Mouse (Mus musculus) right cerebral cortex, postnatal 36 days (tissue): ENCODE data around the gene Tln2.
"Not testable (repeated sequence)": the region's sequence is repeated elsewhere in the genome, so short reads cannot be mapped to it uniquely, and the experiment has no call there.

Experiments
- DNase-seq, 2 experiments: peaks; one replicate each; pipeline ENCODE4 v3.0.0; 2022; ENCODE audit warnings: low spot score in 2 of 2, mixed read lengths in 1 of 2

The Tln2 gene

GRCm38 (mm10) chr9:67362053-67362452, 197.4 kb downstream of the Tln2 start:
- no peak for DNase-seq

- no peak for DNase-seq
These were observed 198.0 kb downstream of the Tln2 start for GRCm38 (mm10) chr9:67361511-67361910.

- no peak for DNase-seq
These were observed 205.1 kb downstream of the Tln2 start for GRCm38 (mm10) chr9:67354356-67354755.

- DNase-seq = no peak
These were observed 206.1 kb downstream of the Tln2 start for GRCm38 (mm10) chr9:67353365-67353764.

GRCm38 (mm10) chr9:67348983-67349382, 210.5 kb downstream of the Tln2 start:
- no peak for DNase-seq

- DNase-seq = no peak
These were observed 212.3 kb downstream of the Tln2 start for GRCm38 (mm10) chr9:67347184-67347583.

GRCm38 (mm10) chr9:67331281-67331680, 228.2 kb downstream of the Tln2 start:
- no peak for DNase-seq

- DNase-seq = no peak
These were observed 231.1 kb downstream of the Tln2 start for GRCm38 (mm10) chr9:67328451-67328850.

GRCm38 (mm10) chr9:67321886-67322285, 237.6 kb downstream of the Tln2 start:
- DNase-seq = no peak

- peak in 1 of 2 experiments; percentile 16 for DNase-seq
These were observed 244.1 kb downstream of the Tln2 start for GRCm38 (mm10) chr9:67315356-67315755.

GRCm38 (mm10) chr9:67304992-67305391, 254.5 kb downstream of the Tln2 start:
- DNase-seq = no peak

- DNase-seq = no peak
These were observed 255.5 kb downstream of the Tln2 start for GRCm38 (mm10) chr9:67303986-67304385.

GRCm38 (mm10) chr9:67303038-67303437, 256.5 kb downstream of the Tln2 start:
- no peak for DNase-seq

GRCm38 (mm10) chr9:67302386-67302989, 257.0 kb downstream of the Tln2 start:
- DNase-seq = no peak

GRCm38 (mm10) chr9:67301571-67301970, 257.9 kb downstream of the Tln2 start:
- DNase-seq = no peak

- no peak for DNase-seq
These were observed 258.7 kb downstream of the Tln2 start for GRCm38 (mm10) chr9:67300769-67301168.

- no peak for DNase-seq
These were observed 259.2 kb downstream of the Tln2 start for GRCm38 (mm10) chr9:67300346-67300745.

- DNase-seq = no peak
These were observed 260.3 kb downstream of the Tln2 start for GRCm38 (mm10) chr9:67299164-67299563.

- no peak for DNase-seq
These were observed 262.1 kb downstream of the Tln2 start for GRCm38 (mm10) chr9:67297236-67297889.

- DNase-seq = no peak
These were observed 272.0 kb downstream of the Tln2 start for GRCm38 (mm10) chr9:67287457-67287856.

GRCm38 (mm10) chr9:67286801-67287200, 272.7 kb downstream of the Tln2 start:
- DNase-seq = no peak

- no peak for DNase-seq
These were observed 274.0 kb downstream of the Tln2 start for GRCm38 (mm10) chr9:67285544-67285943.

GRCm38 (mm10) chr9:67281812-67282211, 277.7 kb downstream of the Tln2 start:
- no peak for DNase-seq

GRCm38 (mm10) chr9:67280311-67280710, 279.2 kb downstream of the Tln2 start:
- not testable (repeated sequence) for DNase-seq
